Mouse (Mus musculus) heart, postnatal 0 days (tissue): Measurements from ENCODE around the gene Nol12.

ENCODE experiments used
- CTCF ChIP-seq: IDR thresholded peaks from 2 replicates; pipeline ENCODE4 v1.5.1; 2016; ENCODE audit warnings: antibody characterized with exemption, control low read depth, low read depth
- EP300 ChIP-seq: IDR thresholded peaks from 2 replicates; pipeline ENCODE4 v1.6.1; 2016; ENCODE audit warnings: antibody characterized with exemption, low read depth

DNA sequence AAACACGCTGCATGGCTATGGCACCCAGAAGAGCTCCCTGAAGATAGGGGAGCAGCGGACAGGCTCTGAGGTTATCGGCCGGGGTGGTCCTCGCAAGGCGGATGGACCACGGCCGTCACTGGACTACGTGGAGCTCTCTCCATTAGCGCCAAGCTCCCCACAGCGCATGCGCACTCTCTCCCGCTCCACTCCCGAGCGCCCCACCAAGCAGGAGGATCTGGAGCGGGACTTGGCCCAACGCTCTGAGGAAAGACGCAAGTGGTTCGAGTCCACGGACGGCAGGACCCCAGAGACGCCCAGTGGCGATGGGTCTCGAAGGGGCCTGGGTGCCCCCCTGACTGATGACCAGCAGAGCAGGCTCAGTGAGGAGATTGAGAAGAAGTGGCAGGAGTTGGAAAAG, 58.2 kb downstream of the Nol12 start:
- no peak for TF ChIP-seq CTCF
- TF ChIP-seq EP300, result no peak
